Mouse (Mus musculus): ENCODE data around the gene Spag16.
A peak's percentile ranks its signal among the peaks of the same experiment; 100 is the strongest.
"Not testable (repeated sequence)": the region's sequence is repeated elsewhere in the genome, so short reads cannot be mapped to it uniquely, and the experiment has no call there.

Spag16 gene

GRCm38 (mm10) chr1:69826806-69827703 lies at the start of gene Spag16:
Spag16 (plus strand) TSS chr1:69826970.
- no peak for DNase-seq (ENCODE audit: low read depth, low spot score)

- DNase-seq (ENCODE audit: low read depth, low spot score): peak; percentile 81
These were observed 41.6 kb upstream of the Spag16 start for GRCm38 (mm10) chr1:69785129-69785528.

GRCm38 (mm10) chr1:69786716-69787115 lies 40.1 kb upstream of the Spag16 start:
- no peak for DNase-seq (ENCODE audit: low read depth, low spot score)

- no peak for DNase-seq (ENCODE audit: low read depth, low spot score)
These were observed 39.4 kb upstream of the Spag16 start for GRCm38 (mm10) chr1:69787379-69787778.

- peak; percentile 87 for DNase-seq (ENCODE audit: low read depth, low spot score)
These were observed 36.2 kb upstream of the Spag16 start for GRCm38 (mm10) chr1:69790337-69791250.

- DNase-seq (ENCODE audit: low read depth, low spot score): no peak
These were observed 27.7 kb upstream of the Spag16 start for GRCm38 (mm10) chr1:69798948-69799565.

- DNase-seq (ENCODE audit: low read depth, low spot score): no peak
These were observed 16.6 kb upstream of the Spag16 start for GRCm38 (mm10) chr1:69810161-69810560.

- not testable (repeated sequence) for DNase-seq (ENCODE audit: low read depth, low spot score)
These were observed 1.1 kb upstream of the Spag16 start for GRCm38 (mm10) chr1:69825635-69826034.

- DNase-seq (ENCODE audit: low read depth, low spot score): peak; percentile 22
These were observed 2.2 kb downstream of the Spag16 start for GRCm38 (mm10) chr1:69828872-69829479.

- no peak for DNase-seq (ENCODE audit: low read depth, low spot score)
These were observed 3.8 kb downstream of the Spag16 start for GRCm38 (mm10) chr1:69830586-69830985.

- DNase-seq (ENCODE audit: low read depth, low spot score): no peak
These were observed 4.2 kb downstream of the Spag16 start for GRCm38 (mm10) chr1:69831002-69831401.

- DNase-seq (ENCODE audit: low read depth, low spot score): not testable (repeated sequence)
These were observed 6.7 kb downstream of the Spag16 start for GRCm38 (mm10) chr1:69833476-69833875.

- DNase-seq (ENCODE audit: low read depth, low spot score): no peak
These were observed 26.7 kb downstream of the Spag16 start for GRCm38 (mm10) chr1:69853436-69853835.

GRCm38 (mm10) chr1:69867776-69868175 lies 41.0 kb downstream of the Spag16 start:
- DNase-seq (ENCODE audit: low read depth, low spot score): no peak

- no peak for DNase-seq (ENCODE audit: low read depth, low spot score)
These were observed 129.8 kb downstream of the Spag16 start for GRCm38 (mm10) chr1:69956606-69957005.

GRCm38 (mm10) chr1:69996874-69997273 lies 170.1 kb downstream of the Spag16 start:
- DNase-seq (ENCODE audit: low read depth, low spot score): peak; percentile 5

- no peak for DNase-seq (ENCODE audit: low read depth, low spot score)
These were observed 186.2 kb downstream of the Spag16 start for GRCm38 (mm10) chr1:70012991-70013390.

GRCm38 (mm10) chr1:70037384-70037783 lies 210.6 kb downstream of the Spag16 start:
- DNase-seq (ENCODE audit: low read depth, low spot score): no peak

GRCm38 (mm10) chr1:70067404-70067803 lies 240.6 kb downstream of the Spag16 start:
- no peak for DNase-seq (ENCODE audit: low read depth, low spot score)

- no peak for DNase-seq (ENCODE audit: low read depth, low spot score)
These were observed 246.7 kb downstream of the Spag16 start for GRCm38 (mm10) chr1:70073440-70073839.

- DNase-seq (ENCODE audit: low read depth, low spot score): peak; percentile 79
These were observed 252.0 kb downstream of the Spag16 start for GRCm38 (mm10) chr1:70078806-70079205.
